Mouse (Mus musculus) CD4-positive naive resting alpha-beta T cell, adult 57 days (primary cell): ENCODE data around the gene Mroh2a. TPM values are rescaled to one million over a fixed set of nuclear protein-coding genes. Genes with fewer than 3 reads are reported as not detected.

Experiments
- total RNA-seq: library from RNA; stranded (reverse); gene quantifications from one replicate; pipeline ENCODE4 v1.2.4, GENCODE M21; 2023

Gene Mroh2a
- 0.18 TPM for total RNA-seq

DNA sequence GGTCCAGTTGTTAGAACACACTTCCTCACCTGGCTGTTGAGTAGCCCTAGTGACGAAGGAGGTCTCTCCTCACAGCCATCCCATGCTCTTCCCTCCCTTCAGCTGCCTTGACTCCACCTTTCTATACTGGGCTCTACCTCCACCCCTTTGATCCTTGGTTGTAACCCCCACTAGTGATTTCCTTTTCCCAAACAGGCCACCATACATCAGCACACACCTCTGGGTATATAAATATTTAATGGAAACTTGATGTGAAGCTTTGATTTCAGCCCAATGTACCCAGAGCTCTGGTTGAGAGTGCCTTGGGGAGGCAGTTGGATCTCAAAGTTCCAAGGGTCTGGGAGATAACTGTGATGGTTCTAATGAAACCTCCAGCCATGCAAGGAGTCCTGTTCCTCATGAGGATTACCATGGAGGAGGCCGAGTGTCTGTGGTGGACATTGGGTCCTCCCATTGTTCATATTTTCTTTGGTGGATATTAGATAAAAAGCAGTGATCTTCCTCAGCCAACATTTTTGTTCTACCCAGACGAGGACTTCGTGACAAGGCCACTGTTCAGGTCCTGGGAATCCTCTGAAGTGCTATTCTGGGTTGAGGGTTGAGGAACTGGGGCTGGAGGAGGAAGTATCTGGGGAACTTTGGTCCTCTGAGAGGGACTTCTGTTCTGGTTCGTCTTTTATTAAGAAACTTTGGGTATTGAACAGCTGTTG, at the start of gene Mroh2a:
Gene Mroh2a, plus strand, starts transcription at position 317 of the 710 bp plus-strand sequence.

DNA sequence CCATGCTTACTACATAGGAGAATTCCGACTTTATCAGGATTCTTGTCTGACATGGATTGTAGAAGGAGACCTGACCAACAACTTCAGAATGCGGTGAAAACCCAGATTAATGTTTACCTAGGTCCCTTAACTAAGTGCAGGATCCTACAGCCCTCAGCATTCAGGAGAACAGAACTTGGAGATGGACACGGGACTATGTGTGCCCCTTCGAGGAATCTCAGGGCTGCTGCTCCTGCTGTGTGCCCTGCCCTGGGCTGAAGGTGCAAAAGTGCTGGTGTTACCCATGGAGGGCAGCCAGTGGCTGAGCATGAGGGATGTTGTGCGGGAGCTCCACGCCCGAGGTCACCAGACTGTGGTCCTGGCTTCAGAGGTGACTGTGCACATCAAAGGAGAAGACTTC, 26.3 kb upstream of the Mroh2a start, which contains the start of gene Ugt1a2:
Gene Ugt1a2, plus strand, starts transcription at position 146 of the 400 bp plus-strand sequence.

DNA sequence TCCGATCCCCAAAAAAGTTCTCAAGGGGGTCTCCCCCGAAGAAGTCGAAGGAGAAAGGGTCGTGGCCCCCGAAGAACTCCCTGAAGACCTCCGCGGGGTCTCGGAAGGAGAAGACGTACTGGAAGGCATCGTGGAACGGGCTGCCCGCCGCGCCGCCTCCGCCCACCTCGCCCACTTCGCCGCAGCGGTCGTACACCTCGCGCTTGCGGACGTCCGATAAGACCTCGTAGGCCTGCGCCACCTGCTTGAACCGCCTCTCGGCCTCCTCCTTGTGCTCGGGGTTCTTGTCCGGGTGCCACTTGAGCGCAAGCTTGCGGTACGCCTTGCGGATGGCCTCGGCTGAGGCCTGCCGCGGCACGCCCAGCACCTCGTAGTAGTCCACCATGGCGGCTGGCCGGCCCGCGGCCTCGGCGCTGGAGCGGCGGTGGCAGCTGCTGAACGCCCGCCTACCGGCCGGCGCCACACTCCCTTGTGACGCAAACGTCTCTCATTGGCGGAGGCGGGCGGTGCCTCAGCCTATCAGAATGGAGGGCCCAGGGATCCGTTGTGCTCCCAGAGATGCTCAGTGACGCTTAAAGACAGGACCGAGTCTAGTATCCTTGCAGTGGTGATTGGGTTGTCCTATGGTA, 21.4 kb upstream of the Mroh2a start, which contains the start of gene Dnajb3:
Gene Dnajb3, minus strand, starts transcription at position 489 of the 629 bp plus-strand sequence.

DNA sequence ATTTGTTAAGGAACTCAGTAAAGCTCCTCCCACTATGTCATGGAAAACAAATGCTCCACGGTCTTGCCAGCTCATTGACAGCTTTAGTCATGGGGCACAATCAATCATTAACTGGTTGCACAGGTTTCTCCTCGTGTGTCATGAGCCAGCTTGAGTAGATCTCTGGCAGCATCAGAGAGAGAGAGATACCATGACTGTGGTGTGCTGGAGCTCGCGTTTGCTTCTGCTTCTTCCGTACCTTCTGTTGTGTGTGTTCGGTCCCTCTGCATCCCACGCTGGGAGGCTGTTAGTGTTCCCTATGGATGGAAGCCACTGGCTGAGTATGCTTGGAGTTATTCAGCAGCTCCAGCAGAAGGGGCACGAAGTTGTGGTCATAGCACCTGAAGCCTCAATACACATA, 15.0 kb upstream of the Mroh2a start, which contains the start of gene Ugt1a1:
Gene Ugt1a1, plus strand, starts transcription at position 148 of the 400 bp plus-strand sequence.

DNA sequence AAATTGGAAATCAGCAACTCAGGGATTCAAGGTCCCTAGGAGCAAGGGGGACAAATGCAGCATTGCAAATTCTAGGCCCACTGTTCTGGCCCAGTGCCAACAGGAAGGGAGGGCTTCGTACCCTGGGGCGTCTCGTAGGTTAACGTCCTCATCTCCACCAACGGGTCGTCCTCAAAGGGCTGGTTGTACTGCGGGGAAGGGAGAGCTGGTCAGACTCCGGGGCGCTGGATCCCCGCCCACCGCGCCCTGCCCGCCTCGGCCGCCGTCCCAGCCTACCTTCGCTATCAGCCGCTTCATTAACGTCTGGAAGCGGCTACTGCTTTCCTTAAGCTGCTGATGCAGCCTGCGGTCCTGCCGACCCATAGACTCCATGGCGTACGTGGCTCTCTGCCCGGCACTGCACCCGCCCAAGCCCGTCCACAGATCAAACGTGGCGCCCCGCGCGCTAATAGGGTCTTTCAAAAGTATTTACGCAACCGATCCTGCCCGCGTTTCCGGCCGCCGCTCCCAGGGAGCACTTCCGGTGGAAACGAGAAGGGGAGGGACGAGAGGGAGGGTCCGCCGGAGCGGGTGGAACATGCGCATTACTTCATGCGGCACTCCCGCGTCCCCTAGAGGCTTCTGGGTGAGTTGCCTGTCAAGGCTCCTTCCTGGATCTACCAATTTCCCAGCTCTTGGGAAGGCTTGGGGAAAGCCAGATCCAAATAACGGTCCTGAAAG, 50.5 kb downstream of the Mroh2a start, which contains the start of the genes Hjurp and Trpm8:
Gene Hjurp, minus strand, starts transcription at position 536 of the 720 bp plus-strand sequence.
Gene Trpm8, plus strand, starts transcription at position 564 of the 720 bp plus-strand sequence.

Other genes with a start within 250 kb of the Mroh2a start
- gene Usp40, start 218.4 kb upstream of the Mroh2a start, total RNA-seq = 28.5 TPM
- not detected for gene Ugt1a10, start 171.6 kb upstream of the Mroh2a start, total RNA-seq
- gene Ugt1a9, start 156.2 kb upstream of the Mroh2a start, total RNA-seq = not detected
- gene Ugt1a8, start 139.2 kb upstream of the Mroh2a start, total RNA-seq = not detected
- gene Ugt1a7c, start 131.9 kb upstream of the Mroh2a start, total RNA-seq = 0.30 TPM
- 0.59 TPM for gene Ugt1a6b, start 123.7 kb upstream of the Mroh2a start, total RNA-seq
- gene Ugt1a6a, start 92.2 kb upstream of the Mroh2a start, total RNA-seq = 0.86 TPM
- not detected for gene Ugt1a5, start 61.0 kb upstream of the Mroh2a start, total RNA-seq
- gene Ugt1a2, start 26.4 kb upstream of the Mroh2a start, total RNA-seq = not detected
- gene Dnajb3, start 21.2 kb upstream of the Mroh2a start, total RNA-seq = 1.2 TPM
- not detected for gene Ugt1a1, start 15.0 kb upstream of the Mroh2a start, total RNA-seq
- gene Hjurp, start 50.6 kb downstream of the Mroh2a start, total RNA-seq = 164 TPM
- gene Trpm8, start 50.7 kb downstream of the Mroh2a start, total RNA-seq = not detected
- not detected for gene Spp2, start 180.0 kb downstream of the Mroh2a start, total RNA-seq